Mouse (Mus musculus) forebrain, embryonic 14.5 days (tissue): ENCODE data around the gene Pde4d. TPM values are rescaled to one million over a fixed set of nuclear protein-coding genes. Genes with fewer than 3 reads are reported as not detected.

Experiments
- ATAC-seq: fragments of 200-750 bp; cut with Nextera tagmentation; 2 replicates; pipeline ENCODE4 v1.8.0; 2017; ENCODE audit warnings: mild to moderate bottlenecking, moderate library complexity
- DNase-seq: peaks from one replicate; pipeline ENCODE4 v3.0.0-alpha.2; 2015; ENCODE audit warnings: low spot score
- H3K27ac ChIP-seq: fragments of 300-500 bp; sonication (generic); 2 replicates; pipeline ENCODE4 v1.5.1; 2014; ENCODE audit warnings: low read depth, mild to moderate bottlenecking, control low read depth, low read length, moderate library complexity
- H3K27me3 ChIP-seq: fragments of 300-500 bp; sonication (generic); replicated peaks from 2 replicates; pipeline ENCODE4 v1.6.1; 2014; ENCODE audit warnings: low read length, control low read depth, mixed read lengths; ENCODE audit not compliant: control insufficient read depth, insufficient read depth
- H3K36me3 ChIP-seq: fragments of 300-500 bp; sonication (generic); 2 replicates; pipeline ENCODE4 v1.6.1; 2014; ENCODE audit warnings: low read length, control low read depth; ENCODE audit not compliant: control insufficient read depth, insufficient read depth
- H3K4me1 ChIP-seq: fragments of 300-500 bp; sonication (generic); 2 replicates; pipeline ENCODE4 v1.6.1; 2014; ENCODE audit warnings: antibody characterized with exemption, low read length, control low read depth; ENCODE audit not compliant: control insufficient read depth, insufficient read depth
- H3K4me2 ChIP-seq: fragments of 300-500 bp; sonication (generic); 2 replicates; pipeline ENCODE4 v1.6.1; 2014; ENCODE audit warnings: mild to moderate bottlenecking, control low read depth, low read length
- H3K4me3 ChIP-seq: fragments of 300-500 bp; sonication (generic); 2 replicates; pipeline ENCODE4 v1.5.1; 2014; ENCODE audit warnings: low read depth, low read length, control low read depth
- H3K9ac ChIP-seq: fragments of 300-500 bp; sonication (generic); 2 replicates; pipeline ENCODE4 v1.6.1; 2014; ENCODE audit warnings: mild to moderate bottlenecking, low read length, control low read depth, moderate library complexity
- H3K9me3 ChIP-seq: fragments of 300-500 bp; sonication (generic); replicated peaks from 2 replicates; pipeline ENCODE4 v1.6.1; 2016; ENCODE audit warnings: low read length, control low read depth, mixed read lengths; ENCODE audit not compliant: control insufficient read depth
- WGBS: fragments of 180-500 bp; shearing (Covaris S2); extraction: QIAGEN DNeasy Blood & Tissue Kit; methylation state at CpG from one replicate; pipeline ENCODE4 v1.1.7; 2014; 5-methylcytosine and 5-hydroxymethylcytosine counted together
- polyA plus RNA-seq: library from polyadenylated mRNA; unstranded; fragments of >200 nt; fragmentation: Nextera tagmentation; extraction: Ambion mirVana; gene quantifications from 2 replicates; pipeline ENCODE4 v1.2.1, GENCODE M21; 2014

Gene Pde4d
- polyA plus RNA-seq, 1 experiment from 2014 or later = 13.7 TPM

DNA sequence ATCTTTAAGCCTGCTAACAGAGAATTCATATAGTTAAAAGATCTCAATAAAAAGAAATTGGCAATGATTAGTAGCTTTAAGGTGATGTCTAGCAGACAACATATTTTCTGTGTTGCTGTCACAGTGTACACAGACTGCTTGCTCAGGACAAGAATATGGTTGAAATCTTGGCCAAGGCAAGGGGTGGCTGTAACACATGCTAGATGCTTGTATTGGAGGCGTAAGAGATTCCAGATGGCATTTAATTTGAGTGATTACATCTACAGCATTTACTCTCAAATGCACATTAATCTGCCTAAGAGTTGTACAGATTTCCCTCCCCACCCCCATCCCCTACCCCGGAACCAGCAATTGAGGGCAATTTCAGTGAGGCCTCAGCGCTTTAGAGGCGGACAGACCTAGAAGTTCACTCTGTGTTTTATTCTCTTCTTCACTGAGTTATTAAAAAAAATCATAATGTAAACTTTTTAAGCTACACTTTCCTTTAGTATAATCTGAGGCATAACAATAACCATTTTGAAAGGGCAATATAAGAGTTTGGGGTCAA, 1456.7 kb downstream of the Pde4d start:
- no peak overlapping the region for H3K9ac ChIP-seq
- DNase-seq (peak; percentile 85), ATAC-seq (peak; percentile 63)
- WGBS = 55% methylated on average over 4 of the region's 4 CpGs
- peak overlapping the region; percentile 14; the same call in 1 of the 2 replicates for H3K4me2 ChIP-seq
- H3K36me3 ChIP-seq = no peaks in the 10 kb centered on the region
- no peak overlapping the region for H3K4me3 ChIP-seq
- H3K27me3 ChIP-seq = no peaks in the 10 kb centered on the region
- no peaks in the 10 kb centered on the region for H3K9me3 ChIP-seq
- peaks cover 19% of the 10 kb centered on the region for H3K4me1 ChIP-seq
- H3K27ac ChIP-seq = no peak overlapping the region

GRCm38 (mm10) chr13:109907634-109908033, 1457.9 kb downstream of the Pde4d start:
- ATAC-seq (no peak), DNase-seq (peak; percentile 81)
- Histone ChIP-seq H3K9me3 (no peaks in the 10 kb centered on the region), H3K36me3 (no peaks in the 10 kb centered on the region), H3K9ac (no peak overlapping the region), H3K27ac (no peak overlapping the region), H3K27me3 (no peaks in the 10 kb centered on the region), H3K4me1 (peaks cover 19% of the 10 kb centered on the region), H3K4me3 (no peak overlapping the region), H3K4me2 (no peak overlapping the region)
- WGBS = 29% methylated on average over 9 of the region's 9 CpGs

GRCm38 (mm10) chr13:109908386-109908785, 1458.6 kb downstream of the Pde4d start:
- Histone ChIP-seq H3K36me3 (no peaks in the 10 kb centered on the region), H3K4me1 (peaks cover 19% of the 10 kb centered on the region), H3K27ac (no peak overlapping the region), H3K27me3 (no peaks in the 10 kb centered on the region), H3K9ac (no peak overlapping the region), H3K4me2 (no peak overlapping the region), H3K9me3 (no peaks in the 10 kb centered on the region), H3K4me3 (no peak overlapping the region)
- WGBS = 87% methylated on average over 3 of the region's 3 CpGs
- no peak for ATAC-seq
- DNase-seq = no peak

- H3K4me1 ChIP-seq = peaks cover 12% of the 10 kb centered on the region
- DNase-seq (no peak), ATAC-seq (no peak)
- H3K4me2 ChIP-seq = no peak overlapping the region
- no peak overlapping the region for H3K9ac ChIP-seq
- no peaks in the 10 kb centered on the region for H3K27me3 ChIP-seq
- 87% methylated on average over 8 of the region's 8 CpGs for WGBS
- no peaks in the 10 kb centered on the region for H3K36me3 ChIP-seq
- no peak overlapping the region for H3K27ac ChIP-seq
- H3K9me3 ChIP-seq = no peaks in the 10 kb centered on the region
- H3K4me3 ChIP-seq = no peak overlapping the region
Observed at GRCm38 (mm10) chr13:109909111-109909510, 1459.4 kb downstream of the Pde4d start.

- H3K4me1 ChIP-seq = peaks cover 4% of the 10 kb centered on the region
- DNase-seq = no peak
- no peak overlapping the region for H3K27ac ChIP-seq
- H3K4me2 ChIP-seq = no peak overlapping the region
- H3K9me3 ChIP-seq = no peaks in the 10 kb centered on the region
- H3K9ac ChIP-seq = no peak overlapping the region
- ATAC-seq = no peak
- H3K4me3 ChIP-seq = no peak overlapping the region
- WGBS = 92% methylated on average over 8 of the region's 8 CpGs
- H3K36me3 ChIP-seq = no peaks in the 10 kb centered on the region
- no peaks in the 10 kb centered on the region for H3K27me3 ChIP-seq
Observed at GRCm38 (mm10) chr13:109910915-109911314, 1461.2 kb downstream of the Pde4d start.

DNA sequence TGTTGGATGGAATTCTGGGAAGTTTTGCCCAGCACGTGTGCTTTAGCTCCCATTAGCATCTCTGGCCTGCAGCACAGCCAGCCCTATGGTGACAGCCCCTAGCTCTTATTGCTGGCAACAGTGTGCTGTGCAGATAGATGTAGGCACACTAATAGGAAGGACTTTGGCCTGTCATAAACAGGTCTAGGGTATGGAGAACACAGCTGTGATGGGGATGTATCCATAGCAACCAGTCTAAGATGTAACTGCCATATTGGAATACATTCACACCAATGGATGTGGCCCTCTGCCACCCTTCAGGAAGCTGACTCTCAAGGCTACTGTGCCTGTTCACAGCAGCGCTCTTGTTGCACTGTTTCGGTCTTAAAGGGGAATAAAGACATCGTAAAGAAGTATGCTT, 1462.9 kb downstream of the Pde4d start:
- Histone ChIP-seq H3K27ac (no peak overlapping the region), H3K9me3 (no peaks in the 10 kb centered on the region), H3K9ac (no peak overlapping the region), H3K4me2 (no peak overlapping the region), H3K27me3 (no peaks in the 10 kb centered on the region), H3K36me3 (no peaks in the 10 kb centered on the region), H3K4me1 (no peaks in the 10 kb centered on the region; the same call in 1 of the 2 replicates), H3K4me3 (no peak overlapping the region)
- DNase-seq (no peak), ATAC-seq (no peak)
- WGBS = 83% methylated on average over 4 of the region's 4 CpGs

DNA sequence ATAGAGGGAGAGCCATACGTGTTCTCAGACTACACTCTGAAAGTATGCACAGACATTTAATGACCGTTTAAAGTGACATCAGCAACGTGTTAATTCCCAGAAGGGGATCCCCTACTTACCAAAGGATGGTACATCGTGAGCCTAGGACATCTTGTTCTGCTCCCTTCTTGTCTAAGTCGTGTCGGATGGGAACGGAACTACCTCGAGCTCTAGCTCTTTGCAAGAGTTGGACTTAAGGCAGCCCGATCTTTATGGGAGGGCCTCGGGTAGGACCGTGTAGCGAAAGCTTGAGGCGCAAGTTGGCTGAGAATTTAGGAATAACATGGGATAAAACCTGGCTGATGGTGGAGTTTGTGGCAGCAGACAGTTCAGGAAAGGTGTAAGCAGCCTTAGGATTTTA, 1464.5 kb downstream of the Pde4d start:
- DNase-seq (no peak), ATAC-seq (no peak)
- Histone ChIP-seq H3K4me1 (no peaks in the 10 kb centered on the region; the same call in 1 of the 2 replicates), H3K27ac (no peak overlapping the region), H3K4me3 (no peak overlapping the region), H3K4me2 (no peak overlapping the region), H3K27me3 (no peaks in the 10 kb centered on the region), H3K9ac (no peak overlapping the region), H3K9me3 (no peaks in the 10 kb centered on the region), H3K36me3 (no peaks in the 10 kb centered on the region)
- 94% methylated on average over 13 of the region's 13 CpGs for WGBS

GRCm38 (mm10) chr13:109914846-109915245, 1465.1 kb downstream of the Pde4d start:
- no peak overlapping the region for H3K4me2 ChIP-seq
- H3K4me3 ChIP-seq = no peak overlapping the region
- DNase-seq (no peak), ATAC-seq (no peak)
- H3K36me3 ChIP-seq = no peaks in the 10 kb centered on the region
- no peak overlapping the region for H3K27ac ChIP-seq
- no peaks in the 10 kb centered on the region; the same call in 1 of the 2 replicates for H3K4me1 ChIP-seq
- H3K9ac ChIP-seq = no peak overlapping the region
- H3K9me3 ChIP-seq = no peaks in the 10 kb centered on the region
- no peaks in the 10 kb centered on the region for H3K27me3 ChIP-seq
- 87% methylated on average over 5 of the region's 5 CpGs for WGBS

GRCm38 (mm10) chr13:109915501-109915900, 1465.8 kb downstream of the Pde4d start:
- H3K9me3 ChIP-seq = no peaks in the 10 kb centered on the region
- WGBS = 90% methylated on average over 7 of the region's 7 CpGs
- DNase-seq (no peak), ATAC-seq (no peak)
- H3K4me3 ChIP-seq = no peak overlapping the region
- H3K4me2 ChIP-seq = no peak overlapping the region
- no peaks in the 10 kb centered on the region for H3K27me3 ChIP-seq
- no peak overlapping the region for H3K27ac ChIP-seq
- H3K9ac ChIP-seq = no peak overlapping the region
- no peaks in the 10 kb centered on the region for H3K36me3 ChIP-seq
- H3K4me1 ChIP-seq = no peaks in the 10 kb centered on the region; the same call in 1 of the 2 replicates
